Mouse (Mus musculus): ENCODE data around the gene Rdh16. TPM values are rescaled to one million over a fixed set of nuclear protein-coding genes. Genes with fewer than 3 reads are reported as not detected.
"Not testable (repeated sequence)": the region's sequence is repeated elsewhere in the genome, so short reads cannot be mapped to it uniquely, and the experiment has no call there.

The Rdh16 gene
- total RNA-seq, 2 experiments from 2014 or later = 0.12 to 0.21 TPM

GRCm38 (mm10) chr10:127893163-127894022 lies 92.4 kb downstream of the Rdh16 start:
- not testable (repeated sequence) for DNase-seq (ENCODE audit: low spot score in 2 of 2)

Other genes with a start within 250 kb of the Rdh16 start
- gene Lrp1, start 180.0 kb upstream of the Rdh16 start, total RNA-seq (2021) = 100 to 1,000 TPM; 287 to 301 TPM
- 1 to 10 TPM; 6.1 to 6.2 TPM for gene Stat6, start 158.2 kb upstream of the Rdh16 start, total RNA-seq (2021)
- 1 to 10 TPM; 3.5 to 5.7 TPM for gene Nemp1, start 134.3 kb upstream of the Rdh16 start, total RNA-seq (2021)
- 10 to 100 TPM; 33.3 to 36.9 TPM for gene Nab2, start 132.6 kb upstream of the Rdh16 start, total RNA-seq (2021)
- under 1 TPM; 0.48 to 0.76 TPM for gene Myo1a, start 96.0 kb upstream of the Rdh16 start, total RNA-seq (2021)
- gene Tac2, start 76.7 kb upstream of the Rdh16 start, total RNA-seq (2021) = 1 to 10 TPM; 5.2 to 6.3 TPM
- gene Zbtb39, start 61.6 kb upstream of the Rdh16 start, total RNA-seq (2021) = 1 to 10 TPM; 9.1 to 9.5 TPM
- 1 to 10 TPM; 1.6 TPM for gene Gpr182, start 49.4 kb upstream of the Rdh16 start, total RNA-seq (2021)
- gene Rdh1, start 41.4 kb upstream of the Rdh16 start, total RNA-seq (2021) = under 1 TPM; 0.09 to 0.24 TPM
- under 1 TPM; 0.25 to 0.76 TPM for gene Rdh16f1, start 41.4 kb upstream of the Rdh16 start, total RNA-seq (2021)
- not detected for gene Rdh9, start 24.8 kb upstream of the Rdh16 start, total RNA-seq (2021)
- not detected for gene Rdh19, start 48.8 kb downstream of the Rdh16 start, total RNA-seq (2021)
- not detected for gene Rdh16f2, start 65.3 kb downstream of the Rdh16 start, total RNA-seq (2021)
- not detected for gene Rdh7, start 87.7 kb downstream of the Rdh16 start, total RNA-seq (2021)
- under 1 TPM in 1 of 2 experiments, not detected in 1; 0.12 TPM for gene Sdr9c7, start 97.4 kb downstream of the Rdh16 start, total RNA-seq (2021)
- gene Hsd17b6, start 206.5 kb downstream of the Rdh16 start, total RNA-seq (2021) = not detected
- 1 to 10 TPM; 5.4 to 6.6 TPM for gene Prim1, start 214.0 kb downstream of the Rdh16 start, total RNA-seq (2021)
- 100 to 1,000 TPM; 321 to 339 TPM for gene Naca, start 234.4 kb downstream of the Rdh16 start, total RNA-seq (2021)